Mouse (Mus musculus): ENCODE data around the gene Slamf9. TPM values are rescaled to one million over a fixed set of nuclear protein-coding genes. Genes with fewer than 3 reads are reported as not detected.

Slamf9 gene
- total and polyA plus RNA-seq, 3 experiments = 28.3 to 32.6 (median 30.9) TPM

GRCm38 (mm10) chr1:172474196-172474595, 962 bp upstream of the Slamf9 start:
- Histone ChIP-seq H3K27me3 (replicated peaks) (no peaks in the 10 kb centered on the region), H3K4me3 (replicated peaks in 1 of 3; ENCODE audit: low read depth in 2 of 3, low read length in 2 of 3, poor library complexity in 1 of 3) (no peak overlapping the region), H3K9me3 (replicated peaks; ENCODE audit: low read length) (peaks cover 4% of the 10 kb centered on the region), H3K4me1 (ENCODE audit: control insufficient read depth in 1 of 2, insufficient read depth in 2 of 2) (peaks cover 25 to 42% of the 10 kb centered on the region in 2 experiments), H3K79me2 (replicated peaks; ENCODE audit: control insufficient read depth, extremely low read depth, insufficient read depth, poor library complexity, severe bottlenecking) (no peaks in the 10 kb centered on the region), H3K27ac (ENCODE audit: insufficient read depth, low read depth) (no peak overlapping the region), H3K36me3 (replicated peaks in 1 of 2; ENCODE audit: control insufficient read depth in 1 of 2, insufficient read depth in 1 of 2, low read length in 1 of 2) (peaks cover 0 to 23% of the 10 kb centered on the region in 2 experiments), H3K4me2 (ENCODE audit: insufficient read depth, low read depth, poor library complexity, severe bottlenecking) (no peak overlapping the region), H3K9ac (ENCODE audit: insufficient read depth, low read depth) (no peak overlapping the region)
- dilution Hi-C loops (cut with MboI; ENCODE audit: extremely low pct_ligation_motif_present, extremely low pct_unique_long_range_greater_than_20kb, low sequenced_read_pairs) (no loop called here), in situ Hi-C loops (cut with MboI; ENCODE audit: low pct_ligation_motif_present, low pct_unique_long_range_greater_than_20kb, low sequenced_read_pairs) (no loop called here)
- no peak for TF ChIP-seq CTCF (conservative IDR thresholded peaks at IDR 0.05 in 1 of 2, IDR thresholded peaks at IDR 0.05 in 1 of 2; ENCODE audit: low read depth in 2 of 2, low read length in 2 of 2)
- no peak for TF ChIP-seq ZKSCAN1 (IDR thresholded peaks at IDR 0.05; ENCODE audit: borderline replicate concordance, low read depth, low read length)
- no peak for TF ChIP-seq ETS1 (conservative IDR thresholded peaks at IDR 0.05; ENCODE audit: low read depth, low read length)
- no peak for TF ChIP-seq MAFK (IDR thresholded peaks at IDR 0.05; ENCODE audit: insufficient replicate concordance, low read length)
- no peak for TF ChIP-seq NRF1 (IDR thresholded peaks at IDR 0.05; ENCODE audit: low read depth, low read length)
- no peak for TF ChIP-seq GABPA (IDR thresholded peaks at IDR 0.05; ENCODE audit: insufficient replicate concordance, low read depth, low read length)
- TF ChIP-seq ZMIZ1 (IDR thresholded peaks at IDR 0.05; ENCODE audit: low read depth, low read length) = no peak
- no peak for TF ChIP-seq MAX (IDR thresholded peaks at IDR 0.05; ENCODE audit: low read length)
- no peak for TF ChIP-seq BHLHE40 (IDR thresholded peaks at IDR 0.05; ENCODE audit: low read depth, low read length)
- TF ChIP-seq ZC3H11A (IDR thresholded peaks at IDR 0.05; ENCODE audit: low read depth, low read length) = no peak
- TF ChIP-seq SIN3A (IDR thresholded peaks at IDR 0.05; ENCODE audit: low read length) = no peak
- no peak for TF ChIP-seq TBP (conservative IDR thresholded peaks at IDR 0.05; ENCODE audit: low read depth, low read length)
- TF ChIP-seq ZNF384 (IDR thresholded peaks at IDR 0.05; ENCODE audit: low read depth, low read length) = no peak
- no peak for TF ChIP-seq USF1 (IDR thresholded peaks at IDR 0.05; ENCODE audit: low read depth, low read length)
- TF ChIP-seq MXI1 (IDR thresholded peaks at IDR 0.05; ENCODE audit: low read depth, low read length) = no peak
- no peak for TF ChIP-seq TCF12 (IDR thresholded peaks at IDR 0.05; ENCODE audit: low read depth, low read length)
- DNase-seq (ENCODE audit: extremely low read depth) = no peak

- Histone ChIP-seq H3K27ac (ENCODE audit: insufficient read depth, low read depth) (no peak overlapping the region), H3K9ac (ENCODE audit: insufficient read depth, low read depth) (no peak overlapping the region), H3K79me2 (replicated peaks; ENCODE audit: control insufficient read depth, extremely low read depth, insufficient read depth, poor library complexity, severe bottlenecking) (no peaks in the 10 kb centered on the region), H3K4me1 (ENCODE audit: control insufficient read depth in 1 of 2, insufficient read depth in 2 of 2) (peaks cover 27 to 62% of the 10 kb centered on the region in 2 experiments), H3K36me3 (replicated peaks in 1 of 2; ENCODE audit: control insufficient read depth in 1 of 2, insufficient read depth in 1 of 2, low read length in 1 of 2) (peaks cover 0 to 42% of the 10 kb centered on the region in 2 experiments), H3K9me3 (replicated peaks; ENCODE audit: low read length) (peaks cover 4% of the 10 kb centered on the region), H3K27me3 (replicated peaks) (no peaks in the 10 kb centered on the region), H3K4me2 (ENCODE audit: insufficient read depth, low read depth, poor library complexity, severe bottlenecking) (no peak overlapping the region), H3K4me3 (replicated peaks in 1 of 3; ENCODE audit: low read depth in 2 of 3, low read length in 2 of 3, poor library complexity in 1 of 3) (no peak overlapping the region)
- no peak for DNase-seq (ENCODE audit: extremely low read depth)
- dilution Hi-C loops (cut with MboI; ENCODE audit: extremely low pct_ligation_motif_present, extremely low pct_unique_long_range_greater_than_20kb, low sequenced_read_pairs) = no loop called here
- no peak for TF ChIP-seq USF1 (IDR thresholded peaks at IDR 0.05; ENCODE audit: low read depth, low read length)
- TF ChIP-seq POLR2AphosphoS2 (IDR thresholded peaks at IDR 0.05; ENCODE audit: low read depth, low read length) = no peak
- TF ChIP-seq KAT2A (IDR thresholded peaks at IDR 0.05; ENCODE audit: insufficient replicate concordance, low read length) = no peak
- TF ChIP-seq TBP (conservative IDR thresholded peaks at IDR 0.05; ENCODE audit: low read depth, low read length) = no peak
- no peak for TF ChIP-seq RCOR1 (conservative IDR thresholded peaks at IDR 0.05; ENCODE audit: low read depth, low read length)
- no peak for TF ChIP-seq NELFE (IDR thresholded peaks at IDR 0.05; ENCODE audit: low read depth, low read length)
- no peak for TF ChIP-seq MXI1 (IDR thresholded peaks at IDR 0.05; ENCODE audit: low read depth, low read length)
- no peak for TF ChIP-seq SIN3A (IDR thresholded peaks at IDR 0.05; ENCODE audit: low read length)
- no peak for TF ChIP-seq CHD1 (IDR thresholded peaks at IDR 0.05; ENCODE audit: low read depth, low read length)
- no peak for TF ChIP-seq MEF2A (IDR thresholded peaks at IDR 0.05; ENCODE audit: borderline replicate concordance, low read depth, low read length)
- TF ChIP-seq ZMIZ1 (IDR thresholded peaks at IDR 0.05; ENCODE audit: low read depth, low read length) = no peak
- no peak for TF ChIP-seq CHD2 (IDR thresholded peaks at IDR 0.05; ENCODE audit: low read length)
- no peak for TF ChIP-seq MAX (IDR thresholded peaks at IDR 0.05; ENCODE audit: low read length)
- in situ Hi-C loops (cut with MboI; ENCODE audit: low pct_ligation_motif_present, low pct_unique_long_range_greater_than_20kb, low sequenced_read_pairs) = no loop called here
These were observed 2.9 kb downstream of the Slamf9 start for GRCm38 (mm10) chr1:172478020-172478419.
